Mouse (Mus musculus) stomach, embryonic 14.5 days (tissue): ENCODE results near the gene Tm7sf2. TPM values are rescaled to one million over a fixed set of nuclear protein-coding genes. Genes with fewer than 3 reads are reported as not detected.

Experiments
- ATAC-seq: fragments of 200-750 bp; cut with Nextera tagmentation; 2 replicates; pipeline ENCODE4 v1.8.0; 2017; ENCODE audit warnings: low read depth, moderate TSS enrichment; ENCODE audit not compliant: insufficient number of reproducible peaks, insufficient read depth, low FRiP score
- H3K27ac ChIP-seq: fragments of 300-500 bp; sonication (generic); 2 replicates; pipeline ENCODE4 v1.5.1; 2014; ENCODE audit warnings: mild to moderate bottlenecking, low read length, moderate library complexity, mixed read lengths
- H3K27me3 ChIP-seq: fragments of 300-500 bp; sonication (generic); 2 replicates; pipeline ENCODE4 v1.6.1; 2014; ENCODE audit warnings: low read length, control low read depth, mixed read lengths; ENCODE audit not compliant: control insufficient read depth, insufficient read depth
- H3K36me3 ChIP-seq: fragments of 300-500 bp; sonication (generic); 2 replicates; pipeline ENCODE4 v1.6.1; 2014; ENCODE audit warnings: mild to moderate bottlenecking, control low read depth, low read length, moderate library complexity, mixed read lengths; ENCODE audit not compliant: control insufficient read depth, insufficient read depth
- H3K4me1 ChIP-seq: fragments of 300-500 bp; sonication (generic); 2 replicates; pipeline ENCODE4 v1.6.1; 2014; ENCODE audit warnings: low read length, control low read depth, mixed read lengths; ENCODE audit not compliant: control insufficient read depth, insufficient read depth
- H3K4me2 ChIP-seq: fragments of 300-500 bp; sonication (generic); replicated peaks from 2 replicates; pipeline ENCODE4 v1.6.1; 2014; ENCODE audit warnings: low read depth, low read length, control low read depth
- H3K4me3 ChIP-seq: fragments of 300-500 bp; sonication (generic); 2 replicates; pipeline ENCODE4 v1.5.1; 2014; ENCODE audit warnings: low read depth, low read length, control low read depth
- H3K9ac ChIP-seq: fragments of 300-500 bp; sonication (generic); replicated peaks from 2 replicates; pipeline ENCODE4 v1.6.1; 2014; ENCODE audit warnings: low read depth, mild to moderate bottlenecking, control low read depth, low read length, moderate library complexity, mixed read lengths
- H3K9me3 ChIP-seq: fragments of 300-500 bp; sonication (generic); 2 replicates; pipeline ENCODE4 v1.6.1; 2016; ENCODE audit warnings: low read depth, low read length, control low read depth; ENCODE audit not compliant: control insufficient read depth
- WGBS: fragments of 180-500 bp; shearing (Covaris S2); extraction: QIAGEN DNeasy Blood & Tissue Kit; methylation state at CpG from one replicate; pipeline ENCODE4 v1.1.7; 2014; 5-methylcytosine and 5-hydroxymethylcytosine counted together
- polyA plus RNA-seq: library from polyadenylated mRNA; unstranded; fragments of >200 nt; fragmentation: Nextera tagmentation; extraction: Ambion mirVana; gene quantifications from 2 replicates; pipeline ENCODE4 v1.2.1, GENCODE M21; 2014

Tm7sf2 gene
- polyA plus RNA-seq, 1 experiment from 2014 or later, result 24.9 TPM

DNA sequence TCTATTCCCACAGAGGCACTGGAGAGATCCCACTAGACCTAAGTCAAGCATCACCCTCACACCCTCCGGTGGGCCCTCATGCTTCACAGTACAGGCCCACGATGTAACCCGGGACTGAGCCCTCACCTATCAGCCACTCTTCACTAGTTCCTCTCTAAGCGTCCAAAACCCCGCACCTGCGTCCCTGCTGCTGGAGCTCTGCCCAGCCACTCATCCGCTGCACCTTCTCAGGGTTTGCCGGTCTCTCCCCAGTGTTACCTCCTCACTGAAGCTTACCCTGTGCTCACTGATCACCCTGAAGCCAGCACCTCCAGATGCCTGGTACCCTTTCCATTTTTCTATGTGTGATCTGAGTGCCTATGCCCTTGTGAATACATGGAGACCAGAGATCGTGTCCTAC lies 25.9 kb downstream of the Tm7sf2 start:
- peaks cover 5% of the 10 kb centered on the region for H3K4me1 ChIP-seq
- no peaks in the 10 kb centered on the region for H3K9me3 ChIP-seq
- H3K9ac ChIP-seq, result no peak overlapping the region
- WGBS, result 80% methylated on average over 9 of the region's 9 CpGs
- H3K27me3 ChIP-seq, result no peaks in the 10 kb centered on the region
- no peak overlapping the region for H3K4me3 ChIP-seq
- no peak for ATAC-seq
- H3K36me3 ChIP-seq, result no peaks in the 10 kb centered on the region
- H3K27ac ChIP-seq, result no peak overlapping the region
- no peak overlapping the region for H3K4me2 ChIP-seq

DNA sequence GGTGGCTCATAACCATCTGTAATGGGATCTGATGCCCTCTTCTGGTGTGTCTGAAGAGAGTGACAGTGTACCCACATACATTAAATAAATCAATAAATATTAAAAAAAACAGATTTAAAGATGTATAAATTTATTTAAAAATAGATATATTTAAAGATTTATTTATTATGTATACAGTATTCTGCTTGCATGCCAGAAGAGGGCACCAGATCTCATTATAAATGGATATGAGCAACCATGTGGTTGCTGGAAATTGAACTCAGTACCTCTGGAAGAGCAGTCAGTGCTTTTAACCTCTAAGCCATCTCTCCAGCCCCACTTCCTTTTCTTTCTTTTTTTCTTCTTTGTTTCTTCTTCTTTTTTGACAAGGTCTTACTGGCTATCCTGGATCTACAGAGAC lies 28.2 kb downstream of the Tm7sf2 start:
- Histone ChIP-seq H3K4me1 (peaks cover 1% of the 10 kb centered on the region; the same call in 1 of the 2 replicates), H3K27me3 (no peaks in the 10 kb centered on the region)
- no peak for ATAC-seq

DNA sequence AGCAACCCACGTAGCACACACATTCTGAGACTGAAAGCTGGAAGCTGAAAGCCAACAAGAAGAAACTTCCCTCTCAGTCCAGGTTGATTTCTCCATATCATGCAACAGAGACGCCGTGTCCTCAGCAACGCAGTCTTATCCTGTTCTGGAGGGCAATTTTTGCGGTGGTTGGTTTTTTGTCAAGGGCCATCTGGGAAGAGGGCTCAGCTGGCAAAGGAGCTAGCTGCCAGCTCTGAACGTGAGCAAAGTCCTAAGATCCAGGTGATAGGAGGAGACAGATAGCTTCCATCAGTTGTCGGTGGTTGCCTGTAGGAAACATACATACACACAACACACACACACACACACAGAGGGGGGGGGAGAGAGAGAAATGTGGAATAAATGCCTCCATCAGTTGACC lies 29.8 kb downstream of the Tm7sf2 start:
- Histone ChIP-seq H3K4me1 (no peaks in the 10 kb centered on the region), H3K27ac (no peak overlapping the region), H3K9me3 (no peaks in the 10 kb centered on the region), H3K4me3 (no peak overlapping the region), H3K27me3 (no peaks in the 10 kb centered on the region), H3K9ac (no peak overlapping the region), H3K36me3 (no peaks in the 10 kb centered on the region), H3K4me2 (no peak overlapping the region)
- WGBS, result 83% methylated on average over 7 of the region's 7 CpGs
- ATAC-seq, result no peak

More for the DNA sequence above, 28.2 kb downstream of the Tm7sf2 start:
- no peak overlapping the region for H3K4me2 ChIP-seq
- no peak overlapping the region for H3K4me3 ChIP-seq
- no peaks in the 10 kb centered on the region for H3K36me3 ChIP-seq
- no peak overlapping the region for H3K27ac ChIP-seq
- no peaks in the 10 kb centered on the region for H3K9me3 ChIP-seq
- no peak overlapping the region for H3K9ac ChIP-seq

DNA sequence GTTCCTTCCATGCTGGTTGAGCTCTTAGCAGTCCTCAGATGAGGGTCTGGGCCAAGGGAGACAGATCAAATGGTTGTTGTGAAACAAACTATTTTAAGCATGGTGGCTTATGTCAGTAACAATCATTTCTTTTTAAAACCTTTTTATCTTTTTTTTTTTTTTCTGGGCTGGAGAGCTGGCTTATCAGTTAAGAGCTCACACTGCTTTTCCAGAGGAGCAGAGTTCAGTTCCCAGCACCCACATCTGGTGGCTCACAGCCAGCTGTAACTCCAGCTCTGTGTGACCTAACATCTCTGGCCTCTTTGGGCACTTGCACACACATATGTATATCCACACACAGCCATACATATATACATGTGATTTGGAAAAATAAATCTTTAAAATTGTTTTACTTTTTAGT lies 30.5 kb downstream of the Tm7sf2 start:
- ATAC-seq, result no peak
- no peak overlapping the region for H3K4me3 ChIP-seq

DNA sequence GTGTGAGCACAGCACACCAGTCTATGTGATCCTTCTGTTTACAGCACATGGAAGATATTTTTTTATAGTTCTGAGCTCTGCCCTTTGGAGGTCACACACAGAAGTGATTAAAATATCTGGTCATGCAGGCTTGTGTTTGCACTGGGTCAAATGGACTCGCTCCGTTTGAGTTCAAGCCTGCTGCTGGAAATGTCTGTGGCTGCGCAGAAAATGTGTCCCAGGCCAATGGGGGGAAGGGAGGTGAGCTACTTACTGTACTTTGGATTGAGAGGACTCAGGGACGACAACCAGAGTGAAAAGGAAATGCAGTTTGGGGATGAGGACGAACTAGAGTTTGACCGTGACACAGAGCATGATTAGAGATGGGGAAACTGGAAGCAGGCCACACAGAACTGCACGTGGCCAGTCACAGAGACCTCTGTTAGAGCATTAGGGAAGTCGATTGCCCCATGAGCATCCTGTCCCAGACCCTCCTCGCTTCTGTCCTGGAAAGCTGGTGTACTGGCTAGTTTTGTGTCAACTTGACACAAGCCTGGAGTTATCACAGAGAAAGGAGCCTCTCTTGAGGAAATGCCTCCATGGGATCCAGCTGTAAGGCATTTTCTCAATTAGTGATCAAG lies 32.1 kb downstream of the Tm7sf2 start:
- H3K9ac ChIP-seq, result no peak overlapping the region
- ATAC-seq, result no peak
- H3K27me3 ChIP-seq, result no peaks in the 10 kb centered on the region
- H3K9me3 ChIP-seq, result no peaks in the 10 kb centered on the region
- H3K4me3 ChIP-seq, result no peak overlapping the region
- no peaks in the 10 kb centered on the region for H3K36me3 ChIP-seq
- no peak overlapping the region for H3K27ac ChIP-seq
- 70% methylated on average over 9 of the region's 9 CpGs for WGBS
- H3K4me2 ChIP-seq, result no peak overlapping the region
- no peaks in the 10 kb centered on the region for H3K4me1 ChIP-seq

More for the DNA sequence above, 30.5 kb downstream of the Tm7sf2 start:
- Histone ChIP-seq H3K4me2 (no peak overlapping the region), H3K27ac (no peak overlapping the region), H3K4me1 (no peaks in the 10 kb centered on the region), H3K9ac (no peak overlapping the region), H3K36me3 (no peaks in the 10 kb centered on the region), H3K9me3 (no peaks in the 10 kb centered on the region), H3K27me3 (no peaks in the 10 kb centered on the region)

- Histone ChIP-seq H3K4me3 (no peak overlapping the region), H3K27me3 (no peaks in the 10 kb centered on the region), H3K9me3 (no peaks in the 10 kb centered on the region), H3K9ac (no peak overlapping the region), H3K36me3 (no peaks in the 10 kb centered on the region), H3K27ac (no peak overlapping the region), H3K4me1 (no peaks in the 10 kb centered on the region), H3K4me2 (no peak overlapping the region)
- ATAC-seq, result no peak
- WGBS, result 66% methylated on average over 14 of the region's 14 CpGs
Observed at GRCm38 (mm10) chr19:6030520-6031280, 37.5 kb downstream of the Tm7sf2 start.

- H3K4me3 ChIP-seq, result no peak overlapping the region
- no peak for ATAC-seq
- no peaks in the 10 kb centered on the region for H3K4me1 ChIP-seq
- H3K27me3 ChIP-seq, result no peaks in the 10 kb centered on the region
- H3K4me2 ChIP-seq, result no peak overlapping the region
- H3K9ac ChIP-seq, result no peak overlapping the region
- H3K27ac ChIP-seq, result no peak overlapping the region
- H3K9me3 ChIP-seq, result no peaks in the 10 kb centered on the region
- WGBS, result 73% methylated on average over 9 of the region's 9 CpGs
- H3K36me3 ChIP-seq, result no peaks in the 10 kb centered on the region
Observed at GRCm38 (mm10) chr19:6029426-6029825, 38.7 kb downstream of the Tm7sf2 start.

- no peak overlapping the region for H3K4me3 ChIP-seq
- H3K27ac ChIP-seq, result no peak overlapping the region
- H3K4me2 ChIP-seq, result no peak overlapping the region
- 79% methylated on average over 6 of the region's 6 CpGs for WGBS
- no peaks in the 10 kb centered on the region for H3K4me1 ChIP-seq
- no peaks in the 10 kb centered on the region for H3K9me3 ChIP-seq
- ATAC-seq, result no peak
- H3K9ac ChIP-seq, result no peak overlapping the region
- H3K36me3 ChIP-seq, result no peaks in the 10 kb centered on the region
- no peaks in the 10 kb centered on the region for H3K27me3 ChIP-seq
Observed at GRCm38 (mm10) chr19:6028991-6029390, 39.2 kb downstream of the Tm7sf2 start.
